Mouse (Mus musculus): ENCODE measurements around the gene Acvr1. TPM values are rescaled to one million over a fixed set of nuclear protein-coding genes. Genes with fewer than 3 reads are reported as not detected.

Acvr1 gene
- total RNA-seq, 2 experiments from 2014 or later, result 24.2 to 31.8 TPM

GRCm38 (mm10) chr2:58350657-58351056 lies 216.3 kb downstream of the Acvr1 start:
- intact Hi-C loops (cut with DNase I), result loop anchor here (10.0 kb wide), 1 partner anchor 314 kb away; no protein-coding TSS in a partner anchor
- DNase-seq, result no peak

Other genes starting within 250 kb of the Acvr1 start
- 1 to 10 TPM; 1.7 to 4.5 TPM for gene Acvr1c, start 209.3 kb downstream of the Acvr1 start, total RNA-seq (2021)
- gene Gm17409, start 97.0 kb downstream of the Acvr1 start, total RNA-seq (2021), result not detected
- 1 to 10 TPM; 1.8 to 2.6 TPM for gene Upp2, start 141 bp upstream of the Acvr1 start, total RNA-seq (2021)